Mouse (Mus musculus) MEL (cell line): ENCODE measurements around the gene Wsb2. TPM values are rescaled to one million over a fixed set of nuclear protein-coding genes. Genes with fewer than 3 reads are reported as not detected.

Experiments
- DNase-seq: peaks from one replicate; pipeline ENCODE4 v3.0.0; 2011; ENCODE audit warnings: low read depth, low spot score
- H3K27ac ChIP-seq: 2 replicates; pipeline ENCODE4 v1.5.1; 2012; ENCODE audit warnings: low read depth, mild to moderate bottlenecking, control low read depth, low read length, moderate library complexity; ENCODE audit not compliant: control insufficient read depth
- H3K27me3 ChIP-seq, 2 experiments: fragments of 150-350 bp in 1 of 2; sonication (generic) in 1 of 2; 2 replicates each; pipeline ENCODE4 v1.6.1; 2012; ENCODE audit warnings: low read length in 2 of 2, mild to moderate bottlenecking in 2 of 2, improper control_type of control experiment in 1 of 2, moderate library complexity in 1 of 2; ENCODE audit not compliant: insufficient read depth in 2 of 2, control insufficient read depth in 1 of 2
- H3K36me3 ChIP-seq, 2 experiments: 2 replicates each; pipeline ENCODE4 v1.6.1; 2012 to 2014; ENCODE audit warnings: low read length in 2 of 2, improper control_type of control experiment in 1 of 2, inconsistent platforms in 1 of 2, mild to moderate bottlenecking in 1 of 2; ENCODE audit not compliant: insufficient read depth in 2 of 2, control insufficient read depth in 1 of 2
- H3K4me1 ChIP-seq, 2 experiments: fragments of 150-350 bp in 1 of 2; sonication (generic) in 1 of 2; 2 replicates each; pipeline ENCODE4 v1.6.1; 2012; ENCODE audit warnings: low read length in 2 of 2, improper control_type of control experiment in 1 of 2, mild to moderate bottlenecking in 1 of 2; ENCODE audit not compliant: insufficient read depth in 2 of 2, control insufficient read depth in 1 of 2
- H3K4me3 ChIP-seq, 2 experiments: fragments of 150-350 bp in 1 of 2; sonication (generic) in 1 of 2; 2 replicates each; pipeline ENCODE4 v1.5.1; 2012; ENCODE audit warnings: low read depth in 2 of 2, low read length in 2 of 2, mild to moderate bottlenecking in 2 of 2, moderate library complexity in 2 of 2, control low read depth in 1 of 2, improper control_type of control experiment in 1 of 2; ENCODE audit not compliant: control insufficient read depth in 1 of 2, insufficient read depth in 1 of 2
- H3K79me2 ChIP-seq: 2 replicates; pipeline ENCODE4 v1.6.1; 2012; ENCODE audit warnings: mild to moderate bottlenecking, low read length, moderate library complexity; ENCODE audit not compliant: control insufficient read depth, poor library complexity, insufficient read depth
- H3K9ac ChIP-seq: 2 replicates; pipeline ENCODE4 v1.6.1; 2012; ENCODE audit warnings: low read depth, mild to moderate bottlenecking, control low read depth, low read length, moderate library complexity; ENCODE audit not compliant: control insufficient read depth, poor library complexity, severe bottlenecking
- H3K9me3 ChIP-seq: fragments of 150-350 bp; sonication (generic); replicated peaks from 2 replicates; pipeline ENCODE4 v1.6.1; 2012; ENCODE audit warnings: mild to moderate bottlenecking, low read length, improper control_type of control experiment, moderate library complexity; ENCODE audit not compliant: insufficient read depth
- CHD2 ChIP-seq: IDR thresholded peaks from 2 replicates; pipeline ENCODE4 v1.6.1; 2011; ENCODE audit warnings: low read length, improper control_type of control experiment
- CTCF ChIP-seq, 3 experiments: IDR thresholded peaks in 2 of 3; conservative IDR thresholded peaks in 1 of 3; 2 replicates each; pipeline ENCODE4 v1.5.1; 2011 to 2012; ENCODE audit warnings: low read length in 3 of 3, low read depth in 2 of 3, mild to moderate bottlenecking in 2 of 3, improper control_type of control experiment in 1 of 3, inconsistent platforms in 1 of 3, mixed read lengths in 1 of 3, moderate library complexity in 1 of 3; ENCODE audit not compliant: control insufficient read depth in 1 of 3, insufficient read depth in 1 of 3, poor library complexity in 1 of 3, severe bottlenecking in 1 of 3
- ELF1 ChIP-seq: IDR thresholded peaks from 2 replicates; pipeline ENCODE4 v1.6.1; 2014; ENCODE audit warnings: low read depth, mild to moderate bottlenecking, inconsistent platforms, low read length, improper control_type of control experiment, moderate library complexity
- ETS1 ChIP-seq: IDR thresholded peaks from 2 replicates; pipeline ENCODE4 v1.6.1; 2012; ENCODE audit warnings: low read depth, mild to moderate bottlenecking, inconsistent platforms, low read length, improper control_type of control experiment, moderate library complexity
- GABPA ChIP-seq: IDR thresholded peaks from 2 replicates; pipeline ENCODE4 v1.6.1; 2012; ENCODE audit warnings: low read depth, mild to moderate bottlenecking, inconsistent platforms, low read length, improper control_type of control experiment, moderate library complexity
- GATA1 ChIP-seq: IDR thresholded peaks from 2 replicates; pipeline ENCODE4 v1.6.1; 2011; ENCODE audit warnings: low read depth, low read length, improper control_type of control experiment
- KAT2A ChIP-seq: conservative IDR thresholded peaks from 2 replicates; pipeline ENCODE4 v1.6.1; 2012; ENCODE audit warnings: low read depth, low read length, improper control_type of control experiment, inconsistent platforms
- NRF1 ChIP-seq: IDR thresholded peaks from 2 replicates; pipeline ENCODE4 v1.6.1; 2014; ENCODE audit warnings: low read depth, mild to moderate bottlenecking, inconsistent platforms, low read length, improper control_type of control experiment, moderate library complexity; ENCODE audit not compliant: poor library complexity, insufficient read depth, severe bottlenecking
- POLR2A ChIP-seq, 2 experiments: IDR thresholded peaks; 2 replicates each; pipeline ENCODE4 v1.6.1; 2011 to 2012; ENCODE audit warnings: low read length in 2 of 2, mild to moderate bottlenecking in 2 of 2, control low read depth in 1 of 2, improper control_type of control experiment in 1 of 2, low read depth in 1 of 2, moderate library complexity in 1 of 2; ENCODE audit not compliant: control insufficient read depth in 1 of 2, insufficient read depth in 1 of 2, poor library complexity in 1 of 2
- POLR2AphosphoS5 ChIP-seq: IDR thresholded peaks from 2 replicates; pipeline ENCODE4 v1.6.1; 2012; ENCODE audit warnings: low read depth, borderline replicate concordance, mild to moderate bottlenecking, inconsistent platforms, low read length, moderate library complexity, mixed read lengths
- RAD21 ChIP-seq: IDR thresholded peaks from 2 replicates; pipeline ENCODE4 v1.6.1; 2011; ENCODE audit warnings: mild to moderate bottlenecking, low read depth, low read length, improper control_type of control experiment
- SIN3A ChIP-seq: IDR thresholded peaks from 2 replicates; pipeline ENCODE4 v1.6.1; 2012; ENCODE audit warnings: low read length, improper control_type of control experiment, inconsistent platforms
- TBP ChIP-seq: IDR thresholded peaks from 2 replicates; pipeline ENCODE4 v1.8.0; 2011; ENCODE audit warnings: low read depth, low read length, improper control_type of control experiment
- TCF12 ChIP-seq: IDR thresholded peaks from 2 replicates; pipeline ENCODE4 v1.6.1; 2014; ENCODE audit warnings: low read depth, mild to moderate bottlenecking, inconsistent platforms, low read length, improper control_type of control experiment, moderate library complexity
- ZC3H11A ChIP-seq: IDR thresholded peaks from 2 replicates; pipeline ENCODE4 v1.6.1; 2012; ENCODE audit warnings: low read depth, mild to moderate bottlenecking, inconsistent platforms, low read length, improper control_type of control experiment
- ZKSCAN1 ChIP-seq: IDR thresholded peaks from 2 replicates; pipeline ENCODE4 v1.6.1; 2012; ENCODE audit warnings: low read depth, mild to moderate bottlenecking, inconsistent platforms, low read length, improper control_type of control experiment, moderate library complexity
- ZNF384 ChIP-seq: IDR thresholded peaks from 2 replicates; pipeline ENCODE4 v1.6.1; 2012; ENCODE audit warnings: low read depth, mild to moderate bottlenecking, inconsistent platforms, low read length, improper control_type of control experiment
- polyA plus RNA-seq, 2 experiments: library from polyadenylated mRNA; stranded (reverse) in 1 of 2; unstranded in 1 of 2; fragments of >175 nt in 1 of 2; fragments of >200 nt in 1 of 2; gene quantifications; 2 replicates each; pipeline versions ENCODE4 v1.2.1 to v1.2.4; 2012; ENCODE audit warnings: low replicate concordance in 2 of 2, low read depth in 1 of 2; ENCODE audit not compliant: insufficient read length in 2 of 2, insufficient read depth in 1 of 2, missing spikeins in 1 of 2
- total RNA-seq: library from RNA; depleted of rRNA; stranded (reverse); fragments of 300-350 nt; gene quantifications from 2 replicates; pipeline ENCODE4 v1.2.3, GENCODE M21; 2012

Wsb2 gene
- total and polyA plus RNA-seq, 3 experiments: 32.9 to 56.9 TPM; not detected in 1

GRCm38 (mm10) chr5:117347011-117347410, 10.1 kb upstream of the Wsb2 start:
- no peak overlapping the region for H3K9ac ChIP-seq
- no peak for TF ChIP-seq CTCF (IDR thresholded peaks at IDR 0.05 in 2 of 3, conservative IDR thresholded peaks at IDR 0.05 in 1 of 3; ENCODE audit: control insufficient read depth in 1 of 3, insufficient read depth in 1 of 3, low read depth in 2 of 3, low read length in 3 of 3, poor library complexity in 1 of 3, severe bottlenecking in 1 of 3)
- TF ChIP-seq RAD21: no peak
- TF ChIP-seq POLR2A (IDR thresholded peaks at IDR 0.05; ENCODE audit: control insufficient read depth in 1 of 2, insufficient read depth in 1 of 2, low read depth in 1 of 2, low read length in 2 of 2, poor library complexity in 1 of 2): no peak
- no peak for TF ChIP-seq SIN3A
- no peak for TF ChIP-seq TCF12
- TF ChIP-seq KAT2A: no peak
- no peak for TF ChIP-seq POLR2AphosphoS5
- H3K27me3 ChIP-seq: no peaks in the 10 kb centered on the region
- peaks cover 2 to 5% of the 10 kb centered on the region in 2 experiments; a peak in 3 of 4 replicates for H3K4me1 ChIP-seq
- H3K4me3 ChIP-seq: no peak overlapping the region
- DNase-seq: no peak
- peaks cover 0 to 5% of the 10 kb centered on the region in 2 experiments; a peak in 1 of 4 replicates for H3K36me3 ChIP-seq
- no peaks in the 10 kb centered on the region for H3K9me3 ChIP-seq
- no peak overlapping the region for H3K27ac ChIP-seq
- H3K79me2 ChIP-seq: no peaks in the 10 kb centered on the region

- H3K36me3 ChIP-seq: peaks cover 0 to 5% of the 10 kb centered on the region in 2 experiments; a peak in 1 of 4 replicates
- no peak overlapping the region for H3K27ac ChIP-seq
- no peaks in the 10 kb centered on the region for H3K79me2 ChIP-seq
- no peak for TF ChIP-seq ELF1
- TF ChIP-seq SIN3A: no peak
- TF ChIP-seq GATA1: no peak
- TF ChIP-seq ZC3H11A: no peak
- no peak for TF ChIP-seq GABPA
- no peak for TF ChIP-seq POLR2A (IDR thresholded peaks at IDR 0.05; ENCODE audit: control insufficient read depth in 1 of 2, insufficient read depth in 1 of 2, low read depth in 1 of 2, low read length in 2 of 2, poor library complexity in 1 of 2)
- TF ChIP-seq ETS1: no peak
- TF ChIP-seq ZNF384: no peak
- no peak for TF ChIP-seq NRF1
- TF ChIP-seq ZKSCAN1: no peak
- TF ChIP-seq CHD2: no peak
- no peak for TF ChIP-seq TBP
- H3K4me1 ChIP-seq: peaks cover 2 to 5% of the 10 kb centered on the region in 2 experiments; a peak in 3 of 4 replicates
- no peak overlapping the region for H3K4me3 ChIP-seq
- no peaks in the 10 kb centered on the region for H3K9me3 ChIP-seq
- DNase-seq: no peak
- no peak overlapping the region for H3K9ac ChIP-seq
- H3K27me3 ChIP-seq: no peaks in the 10 kb centered on the region
Measured at GRCm38 (mm10) chr5:117347838-117348237, 9.3 kb upstream of the Wsb2 start.
